Mouse (Mus musculus): Measurements from ENCODE around the gene Sult2a6. TPM values are rescaled to one million over a fixed set of nuclear protein-coding genes. Genes with fewer than 3 reads are reported as not detected.

The Sult2a6 gene
- total RNA-seq (2021) = not detected

GRCm38 (mm10) chr7:14254770-14255169 is at the start of gene Sult2a6:
Sult2a6 (minus strand) TSS chr7:14254870.
- intact Hi-C loops (cut with DNase I) = no loop called here

GRCm38 (mm10) chr7:14215231-14215630 is 39.4 kb downstream of the Sult2a6 start:
- intact Hi-C loops (cut with DNase I) = no loop called here

More at GRCm38 (mm10) chr7:14254770-14255169, at the start of gene Sult2a6:
- DNase-seq (ENCODE audit: low spot score) = no peak

GRCm38 (mm10) chr7:14203417-14203816 is 51.3 kb downstream of the Sult2a6 start:
- no peak for DNase-seq (ENCODE audit: low spot score)
- intact Hi-C loops (cut with DNase I) = no loop called here

More at GRCm38 (mm10) chr7:14215231-14215630, 39.4 kb downstream of the Sult2a6 start:
- no peak for DNase-seq (ENCODE audit: low spot score)

GRCm38 (mm10) chr7:14202487-14202886 is 52.2 kb downstream of the Sult2a6 start:
- intact Hi-C loops (cut with DNase I) = no loop called here
- no peak for DNase-seq (ENCODE audit: low spot score)

Other genes starting within 250 kb of the Sult2a6 start
- gene Sult2a3, start 131.8 kb downstream of the Sult2a6 start, total RNA-seq (2021) = not detected
- gene Obox8, start 78.7 kb upstream of the Sult2a6 start, total RNA-seq (2021) = not detected
- gene Sult2a8, start 191.9 kb upstream of the Sult2a6 start, total RNA-seq (2021) = not detected
- gene Sult2a7, start 239.4 kb upstream of the Sult2a6 start, total RNA-seq (2021) = not detected